Mouse (Mus musculus) bone marrow macrophage, adult 2 months (primary cell): ENCODE measurements around the gene Tubb4a. TPM values are rescaled to one million over a fixed set of nuclear protein-coding genes. Genes with fewer than 3 reads are reported as not detected.

Experiments
- H3K27ac ChIP-seq: 2 replicates; pipeline ENCODE4 v1.5.1; 2012; ENCODE audit warnings: low read depth, low read length; ENCODE audit not compliant: insufficient read depth
- H3K4me1 ChIP-seq: 2 replicates; pipeline ENCODE4 v1.6.1; 2012; ENCODE audit warnings: low read length; ENCODE audit not compliant: control insufficient read depth, insufficient read depth
- H3K4me3 ChIP-seq: 2 replicates; pipeline ENCODE4 v1.5.1; 2012; ENCODE audit warnings: mild to moderate bottlenecking, low read length, moderate library complexity; ENCODE audit not compliant: insufficient read depth
- CTCF ChIP-seq: IDR thresholded peaks from 2 replicates; pipeline ENCODE4 v1.5.1; 2012; ENCODE audit warnings: low read depth, mild to moderate bottlenecking, low read length, moderate library complexity
- POLR2A ChIP-seq: IDR thresholded peaks from 2 replicates; pipeline ENCODE4 v1.6.1; 2012; ENCODE audit warnings: mild to moderate bottlenecking, low read depth, low read length, borderline replicate concordance
- polyA plus RNA-seq: library from polyadenylated mRNA; stranded (reverse); fragments of >200 nt; gene quantifications from 2 replicates; pipeline ENCODE4 v1.2.4, GENCODE M21; 2012; ENCODE audit not compliant: missing spikeins, insufficient read depth, insufficient read length

The Tubb4a gene
- polyA plus RNA-seq, 1 experiment = 0.91 TPM

- Histone ChIP-seq H3K4me3 (no peak overlapping the region), H3K4me1 (peaks cover 19% of the 10 kb centered on the region), H3K27ac (no peak overlapping the region)
- no peak for TF ChIP-seq POLR2A
- TF ChIP-seq CTCF = no peak
Measured at GRCm38 (mm10) chr17:57118524-57119349, 31.2 kb upstream of the Tubb4a start.

GRCm38 (mm10) chr17:57116801-57117200 is 29.2 kb upstream of the Tubb4a start:
- Histone ChIP-seq H3K4me1 (peaks cover 29% of the 10 kb centered on the region), H3K27ac (no peak overlapping the region), H3K4me3 (no peak overlapping the region)
- no peak for TF ChIP-seq POLR2A
- no peak for TF ChIP-seq CTCF

- H3K4me3 ChIP-seq = peak overlapping the region; percentile 33
- peak overlapping the region; percentile 95 for H3K27ac ChIP-seq
- peaks cover 55% of the 10 kb centered on the region for H3K4me1 ChIP-seq
- no peak for TF ChIP-seq POLR2A
- no peak for TF ChIP-seq CTCF
Measured at GRCm38 (mm10) chr17:57112768-57113474, 25.3 kb upstream of the Tubb4a start.

DNA sequence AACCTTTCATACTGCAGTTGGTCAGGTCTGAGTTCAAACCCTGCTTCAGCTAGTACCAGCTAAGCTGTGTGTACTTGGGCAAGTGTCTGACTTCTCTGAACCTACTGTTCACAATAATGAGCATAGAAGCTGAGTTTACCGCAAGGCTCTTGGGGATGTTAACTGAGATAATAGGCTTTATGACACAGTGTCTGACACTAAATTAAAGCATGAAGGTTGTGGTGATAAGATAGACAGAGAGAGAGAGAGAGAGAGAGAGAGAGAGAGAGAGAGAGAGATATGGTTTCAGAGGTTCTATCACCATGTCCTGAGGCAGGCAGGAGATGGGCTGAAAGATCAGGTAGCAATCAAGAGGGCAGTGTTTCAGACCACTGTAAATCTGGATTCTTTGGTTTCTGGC is 22.4 kb upstream of the Tubb4a start:
- Histone ChIP-seq H3K27ac (no peak overlapping the region), H3K4me1 (peaks cover 65% of the 10 kb centered on the region), H3K4me3 (no peak overlapping the region)

DNA sequence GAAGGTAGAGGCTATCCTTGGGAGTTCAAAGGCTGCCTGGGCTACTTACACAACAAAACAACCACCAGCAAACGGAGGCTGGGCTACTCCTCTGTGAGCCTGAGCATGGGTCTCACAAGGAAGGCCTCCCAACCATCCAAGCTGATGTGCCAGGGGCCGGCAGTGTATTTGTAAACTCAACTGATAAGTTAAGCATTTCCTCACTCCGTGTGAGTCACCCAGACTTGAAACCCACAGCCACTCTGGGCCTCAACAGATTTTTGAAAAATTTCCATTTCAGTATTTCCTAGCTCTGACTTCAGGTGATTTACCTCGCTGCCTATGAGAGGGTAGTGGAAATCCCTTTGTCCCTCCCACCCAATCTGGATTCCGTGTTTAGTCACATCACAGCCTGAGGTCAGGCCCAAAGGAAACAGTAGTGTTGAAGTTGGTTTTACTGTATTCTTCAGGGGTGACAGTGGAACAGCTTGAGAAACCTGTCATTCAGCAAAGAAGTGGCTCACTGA is 21.1 kb upstream of the Tubb4a start:
- Histone ChIP-seq H3K4me3 (no peak overlapping the region), H3K4me1 (peaks cover 68% of the 10 kb centered on the region), H3K27ac (no peak overlapping the region)
- TF ChIP-seq POLR2A = no peak
- TF ChIP-seq CTCF = no peak

More for the DNA sequence above, 22.4 kb upstream of the Tubb4a start:
- TF ChIP-seq POLR2A = no peak
- no peak for TF ChIP-seq CTCF

- Histone ChIP-seq H3K4me3 (no peak overlapping the region), H3K4me1 (peaks cover 68% of the 10 kb centered on the region), H3K27ac (no peak overlapping the region)
- no peak for TF ChIP-seq CTCF
- TF ChIP-seq POLR2A = no peak
Measured at GRCm38 (mm10) chr17:57108040-57108665, 20.6 kb upstream of the Tubb4a start.

DNA sequence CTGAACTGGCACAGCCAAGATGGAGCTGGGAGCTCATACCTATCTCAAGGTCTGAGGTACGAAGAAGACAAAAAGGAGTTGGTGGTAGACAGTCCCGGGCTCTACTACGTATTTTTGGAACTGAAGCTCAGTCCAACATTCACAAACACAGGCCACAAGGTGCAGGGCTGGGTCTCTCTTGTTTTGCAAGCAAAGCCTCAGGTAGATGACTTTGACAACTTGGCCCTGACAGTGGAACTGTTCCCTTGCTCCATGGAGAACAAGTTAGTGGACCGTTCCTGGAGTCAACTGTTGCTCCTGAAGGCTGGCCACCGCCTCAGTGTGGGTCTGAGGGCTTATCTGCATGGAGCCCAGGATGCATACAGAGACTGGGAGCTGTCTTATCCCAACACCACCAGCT is 19.5 kb upstream of the Tubb4a start:
- peaks cover 65% of the 10 kb centered on the region for H3K4me1 ChIP-seq
- no peak for TF ChIP-seq POLR2A
- no peak for TF ChIP-seq CTCF
- H3K27ac ChIP-seq = no peak overlapping the region
- H3K4me3 ChIP-seq = peak overlapping the region; percentile 19

DNA sequence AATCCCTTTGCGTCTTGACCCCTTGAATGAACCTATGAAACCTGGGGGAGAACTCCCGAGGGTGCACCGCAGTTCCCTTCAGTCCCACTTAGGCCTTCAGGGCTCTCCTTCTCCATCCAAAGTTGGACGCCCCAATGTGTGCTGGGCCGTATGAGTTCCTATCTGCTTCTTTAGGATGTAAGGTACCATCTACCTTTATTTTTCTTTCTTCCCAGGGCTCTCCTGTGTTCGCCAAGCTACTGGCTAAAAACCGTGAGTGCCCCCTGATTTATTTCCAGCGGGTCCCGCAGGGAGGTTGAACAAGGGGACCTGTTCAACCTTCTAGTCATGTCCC is 18.4 kb upstream of the Tubb4a start:
- H3K27ac ChIP-seq = peak overlapping the region; percentile 19; the same call in 1 of the 2 replicates
- TF ChIP-seq CTCF (no peak), POLR2A (no peak)
- H3K4me3 ChIP-seq = peak overlapping the region; percentile 71
- peaks cover 55% of the 10 kb centered on the region for H3K4me1 ChIP-seq

- H3K4me1 ChIP-seq = peaks cover 53% of the 10 kb centered on the region
Measured at GRCm38 (mm10) chr17:57105181-57106034, 17.8 kb upstream of the Tubb4a start, which contains the start of gene Tnfsf9. Gene Tnfsf9, plus strand, starts transcription at chr17:57105325.

More at GRCm38 (mm10) chr17:57105181-57106034, 17.8 kb upstream of the Tubb4a start, which contains the start of gene Tnfsf9:
- Histone ChIP-seq H3K27ac (peak within 1 kb of the TSS; percentile 83), H3K4me3 (peak within 1 kb of the TSS; percentile 71)
- TF ChIP-seq POLR2A = no peak
- no peak for TF ChIP-seq CTCF
